Mouse (Mus musculus) hindlimb bud, embryonic 11.5 days (tissue): ENCODE measurements around the gene Fcor.
A peak's percentile ranks its signal among the peaks of the same experiment; 100 is the strongest.

Experiments used
- DNase-seq: peaks from one replicate; pipeline ENCODE4 v3.0.0-alpha.2; 2012; ENCODE audit warnings: low read depth, low spot score; ENCODE audit errors: extremely low spot score

Gene Fcor

GRCm38 (mm10) chr8:3671980-3672491 lies at the start of gene Fcor:
Gene Fcor (minus strand): TSS chr8:3672362.
- DNase-seq, result peak; percentile 60

GRCm38 (mm10) chr8:3721041-3721440 lies 48.9 kb upstream of the Fcor start:
- no peak for DNase-seq

GRCm38 (mm10) chr8:3720551-3720950 lies 48.4 kb upstream of the Fcor start, which contains the start of gene Clec4g:
Gene Clec4g (minus strand): TSS chr8:3720651.
- no peak for DNase-seq

GRCm38 (mm10) chr8:3718559-3718958 lies 46.4 kb upstream of the Fcor start:
- no peak for DNase-seq

GRCm38 (mm10) chr8:3717321-3717954 lies 45.3 kb upstream of the Fcor start:
- no peak for DNase-seq

- DNase-seq, result no peak
These were observed 39.5 kb upstream of the Fcor start for GRCm38 (mm10) chr8:3711646-3712045.

GRCm38 (mm10) chr8:3710312-3710711 lies 38.1 kb upstream of the Fcor start:
- DNase-seq, result no peak

GRCm38 (mm10) chr8:3707611-3708010 lies 35.4 kb upstream of the Fcor start:
- DNase-seq, result no peak

GRCm38 (mm10) chr8:3705711-3706110 lies 33.5 kb upstream of the Fcor start:
- DNase-seq, result no peak

GRCm38 (mm10) chr8:3701491-3701890 lies 29.3 kb upstream of the Fcor start:
- DNase-seq, result no peak

GRCm38 (mm10) chr8:3694121-3694520 lies 22.0 kb upstream of the Fcor start, which contains the start of gene Fcer2a:
Gene Fcer2a (minus strand): TSS chr8:3694175.
- no peak for DNase-seq

- DNase-seq, result no peak
These were observed 18.6 kb upstream of the Fcor start for GRCm38 (mm10) chr8:3690774-3691173.

GRCm38 (mm10) chr8:3687537-3687936 lies 15.4 kb upstream of the Fcor start:
- DNase-seq, result no peak

- DNase-seq, result no peak
These were observed 13.3 kb upstream of the Fcor start for GRCm38 (mm10) chr8:3685422-3685821.

GRCm38 (mm10) chr8:3684530-3684929 lies 12.4 kb upstream of the Fcor start:
- no peak for DNase-seq

- no peak for DNase-seq
These were observed 11.4 kb upstream of the Fcor start for GRCm38 (mm10) chr8:3683408-3684176.

GRCm38 (mm10) chr8:3682435-3682834 lies 10.3 kb upstream of the Fcor start:
- no peak for DNase-seq

GRCm38 (mm10) chr8:3679656-3680055 lies 7.5 kb upstream of the Fcor start:
- DNase-seq, result no peak

GRCm38 (mm10) chr8:3679236-3679635 lies 7.1 kb upstream of the Fcor start:
- no peak for DNase-seq

GRCm38 (mm10) chr8:3678831-3679230 lies 6.7 kb upstream of the Fcor start:
- DNase-seq, result no peak

GRCm38 (mm10) chr8:3676993-3677579 lies 4.9 kb upstream of the Fcor start:
- DNase-seq, result no peak
